Mouse (Mus musculus) liver, embryonic 13.5 days (tissue): ENCODE data around the gene Klhdc7b. TPM values are rescaled to one million over a fixed set of nuclear protein-coding genes. Genes with fewer than 3 reads are reported as not detected.

Experiments used
- ATAC-seq: fragments of 200-750 bp; cut with Nextera tagmentation; 2 replicates; pipeline ENCODE4 v1.8.0; 2017; ENCODE audit warnings: low read depth, mild to moderate bottlenecking, moderate number of reproducible peaks, moderate library complexity
- DNase-seq: peaks from one replicate; pipeline ENCODE4 v3.0.0; 2022
- H3K27ac ChIP-seq: fragments of 300-500 bp; sonication (generic); 2 replicates; pipeline ENCODE4 v1.5.1; 2015; ENCODE audit warnings: moderate library complexity, mild to moderate bottlenecking, inconsistent platforms
- H3K27me3 ChIP-seq: fragments of 300-500 bp; sonication (generic); 2 replicates; pipeline ENCODE4 v1.6.1; 2015; ENCODE audit warnings: mild to moderate bottlenecking, inconsistent platforms
- H3K36me3 ChIP-seq: fragments of 300-500 bp; sonication (generic); 2 replicates; pipeline ENCODE4 v1.6.1; 2015; ENCODE audit warnings: mild to moderate bottlenecking, inconsistent platforms
- H3K4me1 ChIP-seq: fragments of 300-500 bp; sonication (generic); replicated peaks from 2 replicates; pipeline ENCODE4 v1.6.1; 2015; ENCODE audit warnings: inconsistent platforms
- H3K4me2 ChIP-seq: fragments of 300-500 bp; sonication (generic); 2 replicates; pipeline ENCODE4 v1.6.1; 2015; ENCODE audit warnings: inconsistent platforms, mild to moderate bottlenecking, moderate library complexity
- H3K4me3 ChIP-seq: fragments of 300-500 bp; sonication (generic); replicated peaks from 2 replicates; pipeline ENCODE4 v1.5.1; 2015; ENCODE audit warnings: mild to moderate bottlenecking, inconsistent platforms
- H3K9ac ChIP-seq: fragments of 300-500 bp; sonication (generic); 2 replicates; pipeline ENCODE4 v1.6.1; 2015; ENCODE audit warnings: mild to moderate bottlenecking, inconsistent platforms
- H3K9me3 ChIP-seq: fragments of 300-500 bp; sonication (generic); replicated peaks from 2 replicates; pipeline ENCODE4 v1.6.1; 2016; ENCODE audit warnings: inconsistent platforms
- WGBS: fragments of 180-500 bp; shearing (Covaris S2); methylation state at CpG from one replicate; pipeline ENCODE4 v1.1.7; 2015; ENCODE audit not compliant: insufficient replicate concordance; 5-methylcytosine and 5-hydroxymethylcytosine counted together
- polyA plus RNA-seq: library from polyadenylated mRNA; unstranded; fragments of >200 nt; fragmentation: Nextera tagmentation; extraction: Ambion mirVana; gene quantifications from 2 replicates; pipeline ENCODE4 v1.2.1, GENCODE M21; 2015

Gene Klhdc7b
- polyA plus RNA-seq, 1 experiment from 2014 or later: not detected

- no peak overlapping the region for H3K4me2 ChIP-seq
- DNase-seq (no peak), ATAC-seq (no peak)
- 0 out of 2 replicates have a peak, but pooled peaks cover 3% of the 10 kb centered on the region for H3K4me1 ChIP-seq
- WGBS: 7% methylated on average over 1 of the region's 1 CpGs
- no peak overlapping the region for H3K27ac ChIP-seq
- no peak overlapping the region for H3K4me3 ChIP-seq
- no peaks in the 10 kb centered on the region for H3K36me3 ChIP-seq
- H3K27me3 ChIP-seq: no peaks in the 10 kb centered on the region
- no peaks in the 10 kb centered on the region for H3K9me3 ChIP-seq
- H3K9ac ChIP-seq: no peak overlapping the region
Measured at GRCm38 (mm10) chr15:89399716-89400115, 15.0 kb downstream of the Klhdc7b start.

- no peaks in the 10 kb centered on the region for H3K9me3 ChIP-seq
- no peak for DNase-seq
- ATAC-seq: no peak
- H3K4me2 ChIP-seq: no peak overlapping the region
- WGBS: 73% methylated on average over 1 of the region's 1 CpGs
- H3K36me3 ChIP-seq: no peaks in the 10 kb centered on the region
- H3K27me3 ChIP-seq: no peaks in the 10 kb centered on the region
- no peak overlapping the region for H3K27ac ChIP-seq
- H3K9ac ChIP-seq: no peak overlapping the region
- H3K4me1 ChIP-seq: 0 out of 2 replicates have a peak, but pooled peaks cover 3% of the 10 kb centered on the region
- no peak overlapping the region for H3K4me3 ChIP-seq
Measured at GRCm38 (mm10) chr15:89402471-89402870, 17.8 kb downstream of the Klhdc7b start.

GRCm38 (mm10) chr15:89404831-89405623 is 20.3 kb downstream of the Klhdc7b start:
- Histone ChIP-seq H3K27me3 (no peaks in the 10 kb centered on the region), H3K36me3 (no peaks in the 10 kb centered on the region), H3K27ac (no peak overlapping the region), H3K9me3 (no peaks in the 10 kb centered on the region; the same call in 1 of the 2 replicates), H3K4me2 (no peak overlapping the region), H3K9ac (no peak overlapping the region), H3K4me1 (no peaks in the 10 kb centered on the region), H3K4me3 (no peak overlapping the region)
- 59% methylated on average over 10 of the region's 10 CpGs for WGBS
- no peak for ATAC-seq
- DNase-seq: no peak

- H3K4me1 ChIP-seq: no peaks in the 10 kb centered on the region
- H3K9ac ChIP-seq: no peak overlapping the region
- H3K27ac ChIP-seq: no peak overlapping the region
- DNase-seq: no peak
- H3K4me2 ChIP-seq: no peak overlapping the region
- H3K9me3 ChIP-seq: no peaks in the 10 kb centered on the region; the same call in 1 of the 2 replicates
- H3K27me3 ChIP-seq: no peaks in the 10 kb centered on the region
- no peak for ATAC-seq
- H3K4me3 ChIP-seq: no peak overlapping the region
- H3K36me3 ChIP-seq: no peaks in the 10 kb centered on the region
Measured at GRCm38 (mm10) chr15:89406691-89407090, 22.0 kb downstream of the Klhdc7b start.

- H3K27ac ChIP-seq: no peak within 1 kb of the TSS
- no peaks in the 10 kb centered on the region for H3K36me3 ChIP-seq
- DNase-seq: no peak
- no peak within 1 kb of the TSS for H3K9ac ChIP-seq
- no peak within 1 kb of the TSS for H3K4me2 ChIP-seq
- H3K4me3 ChIP-seq: no peak within 1 kb of the TSS
- 65% methylated on average over 19 of the region's 24 CpGs for WGBS
- no peaks in the 10 kb centered on the region for H3K27me3 ChIP-seq
- no peak for ATAC-seq
- H3K9me3 ChIP-seq: no peaks in the 10 kb centered on the region; the same call in 1 of the 2 replicates
- no peaks in the 10 kb centered on the region for H3K4me1 ChIP-seq
Measured at GRCm38 (mm10) chr15:89410118-89410517, 25.4 kb downstream of the Klhdc7b start, which contains the start of gene Syce3. Syce3 (minus strand) TSS chr15:89410503.

GRCm38 (mm10) chr15:89415282-89415681 is 30.6 kb downstream of the Klhdc7b start:
- Histone ChIP-seq H3K4me1 (no peaks in the 10 kb centered on the region), H3K36me3 (peaks cover 6% of the 10 kb centered on the region), H3K4me2 (no peak overlapping the region), H3K9ac (no peak overlapping the region), H3K27ac (no peak overlapping the region), H3K4me3 (no peak overlapping the region), H3K9me3 (no peaks in the 10 kb centered on the region), H3K27me3 (no peaks in the 10 kb centered on the region)
- no peak for DNase-seq
- no peak for ATAC-seq
- WGBS: 70% methylated on average over 8 of the region's 8 CpGs

- H3K4me2 ChIP-seq: no peak overlapping the region
- H3K9ac ChIP-seq: no peak overlapping the region
- 86% methylated on average over 9 of the region's 9 CpGs for WGBS
Measured at GRCm38 (mm10) chr15:89421938-89422337, 37.2 kb downstream of the Klhdc7b start.

GRCm38 (mm10) chr15:89424621-89425020 is 39.9 kb downstream of the Klhdc7b start:
- Histone ChIP-seq H3K4me3 (no peak overlapping the region), H3K36me3 (peaks cover 39% of the 10 kb centered on the region), H3K4me2 (no peak overlapping the region), H3K27ac (no peak overlapping the region), H3K27me3 (no peaks in the 10 kb centered on the region), H3K9ac (no peak overlapping the region), H3K4me1 (peaks cover 35% of the 10 kb centered on the region), H3K9me3 (no peaks in the 10 kb centered on the region)
- WGBS: 72% methylated on average over 8 of the region's 8 CpGs
- ATAC-seq (no peak), DNase-seq (no peak)

More at GRCm38 (mm10) chr15:89421938-89422337, 37.2 kb downstream of the Klhdc7b start:
- Histone ChIP-seq H3K27me3 (no peaks in the 10 kb centered on the region), H3K9me3 (no peaks in the 10 kb centered on the region), H3K4me1 (peaks cover 17% of the 10 kb centered on the region), H3K36me3 (peaks cover 26% of the 10 kb centered on the region), H3K27ac (no peak overlapping the region), H3K4me3 (no peak overlapping the region)
- no peak for DNase-seq
- no peak for ATAC-seq

GRCm38 (mm10) chr15:89425711-89426121 is 41.0 kb downstream of the Klhdc7b start, which contains the start of gene Cpt1b:
Cpt1b (minus strand) TSS chr15:89425863.
- peaks cover 31% of the 10 kb centered on the region for H3K36me3 ChIP-seq
- peak within 1 kb of the TSS; percentile 34 for H3K4me2 ChIP-seq
- H3K4me3 ChIP-seq: 0 out of 2 replicates have a peak within 1 kb of the TSS, but pooled peaks have one; percentile 13

GRCm38 (mm10) chr15:89426716-89427115 is 42.0 kb downstream of the Klhdc7b start:
- no peaks in the 10 kb centered on the region for H3K9me3 ChIP-seq
- H3K36me3 ChIP-seq: peaks cover 31% of the 10 kb centered on the region
- WGBS: 86% methylated on average over 10 of the region's 10 CpGs
- DNase-seq: no peak
- no peak overlapping the region for H3K9ac ChIP-seq
- no peak overlapping the region for H3K4me2 ChIP-seq
- peaks cover 53% of the 10 kb centered on the region for H3K4me1 ChIP-seq
- no peaks in the 10 kb centered on the region for H3K27me3 ChIP-seq
- no peak overlapping the region for H3K4me3 ChIP-seq
- H3K27ac ChIP-seq: no peak overlapping the region
- no peak for ATAC-seq

More at GRCm38 (mm10) chr15:89425711-89426121, 41.0 kb downstream of the Klhdc7b start, which contains the start of gene Cpt1b:
- H3K9me3 ChIP-seq: no peaks in the 10 kb centered on the region
- no peaks in the 10 kb centered on the region for H3K27me3 ChIP-seq
- WGBS: 56% methylated on average over 6 of the region's 6 CpGs
- H3K4me1 ChIP-seq: peaks cover 43% of the 10 kb centered on the region
- ATAC-seq: no peak
- no peak for DNase-seq
- no peak within 1 kb of the TSS for H3K9ac ChIP-seq
- peak within 1 kb of the TSS; percentile 39; the same call in 1 of the 2 replicates for H3K27ac ChIP-seq

GRCm38 (mm10) chr15:89428136-89428790 is 43.5 kb downstream of the Klhdc7b start:
- H3K36me3 ChIP-seq: peaks cover 29% of the 10 kb centered on the region
- DNase-seq: no peak
- peak overlapping the region; percentile 83 for H3K4me3 ChIP-seq
- peak overlapping the region; percentile 100; the same call in 1 of the 2 replicates for H3K27ac ChIP-seq
- H3K9ac ChIP-seq: peak overlapping the region; percentile 88
- no peaks in the 10 kb centered on the region for H3K9me3 ChIP-seq
- peak overlapping the region; percentile 94 for H3K4me2 ChIP-seq
- peaks cover 60% of the 10 kb centered on the region for H3K4me1 ChIP-seq
- 83% methylated on average over 19 of the region's 19 CpGs for WGBS
- ATAC-seq: no peak
- no peaks in the 10 kb centered on the region for H3K27me3 ChIP-seq
